Mouse (Mus musculus) bone marrow macrophage, adult 2 months (primary cell): ENCODE measurements around the gene Fam19a3.

Source experiments
- CTCF ChIP-seq: IDR thresholded peaks from 2 replicates; pipeline ENCODE4 v1.5.1; 2012; ENCODE audit warnings: low read depth, mild to moderate bottlenecking, low read length, moderate library complexity
- POLR2A ChIP-seq: IDR thresholded peaks from 2 replicates; pipeline ENCODE4 v1.6.1; 2012; ENCODE audit warnings: mild to moderate bottlenecking, low read depth, low read length, borderline replicate concordance

GRCm38 (mm10) chr3:104771460-104771859, 10.2 kb downstream of the Fam19a3 start:
- TF ChIP-seq POLR2A (no peak), CTCF (no peak)
